Mouse (Mus musculus): Measurements from ENCODE around the gene Rae1.

The Rae1 gene

GRCm38 (mm10) chr2:173044198-173044970 lies 44.5 kb downstream of the Rae1 start:
- in situ Hi-C loops (cut with MboI, MseI): no loop called here

GRCm38 (mm10) chr2:173046582-173047297 lies 46.8 kb downstream of the Rae1 start:
- in situ Hi-C loops (cut with MboI, MseI): no loop called here

GRCm38 (mm10) chr2:173047471-173047870 lies 47.6 kb downstream of the Rae1 start:
- in situ Hi-C loops (cut with MboI, MseI): no loop called here

GRCm38 (mm10) chr2:173048041-173048745 lies 48.3 kb downstream of the Rae1 start:
- in situ Hi-C loops (cut with MboI, MseI): no loop called here

- in situ Hi-C loops (cut with MboI, MseI): no loop called here
Measured at GRCm38 (mm10) chr2:173049231-173049630, 49.3 kb downstream of the Rae1 start.

GRCm38 (mm10) chr2:173049817-173050216 lies 49.9 kb downstream of the Rae1 start:
- in situ Hi-C loops (cut with MboI, MseI): no loop called here

- in situ Hi-C loops (cut with MboI, MseI): no loop called here
Measured at GRCm38 (mm10) chr2:173050604-173051382, 50.9 kb downstream of the Rae1 start.

GRCm38 (mm10) chr2:173052881-173053280 lies 53.0 kb downstream of the Rae1 start:
- in situ Hi-C loops (cut with MboI, MseI): no loop called here

GRCm38 (mm10) chr2:173053846-173054245 lies 53.9 kb downstream of the Rae1 start:
- in situ Hi-C loops (cut with MboI, MseI): no loop called here

GRCm38 (mm10) chr2:173056303-173056881 lies 56.5 kb downstream of the Rae1 start:
- in situ Hi-C loops (cut with MboI, MseI): no loop called here

GRCm38 (mm10) chr2:173056882-173057315 lies 57.0 kb downstream of the Rae1 start:
- in situ Hi-C loops (cut with MboI, MseI): no loop called here

GRCm38 (mm10) chr2:173057623-173058022 lies 57.7 kb downstream of the Rae1 start:
- in situ Hi-C loops (cut with MboI, MseI): no loop called here

- in situ Hi-C loops (cut with MboI, MseI): no loop called here
Measured at GRCm38 (mm10) chr2:173058263-173058662, 58.3 kb downstream of the Rae1 start.

- in situ Hi-C loops (cut with MboI, MseI): no loop called here
Measured at GRCm38 (mm10) chr2:173060450-173060849, 60.5 kb downstream of the Rae1 start.

GRCm38 (mm10) chr2:173061443-173062351 lies 61.8 kb downstream of the Rae1 start:
- in situ Hi-C loops (cut with MboI, MseI): no loop called here

- in situ Hi-C loops (cut with MboI, MseI): no loop called here
Measured at GRCm38 (mm10) chr2:173063219-173063618, 63.3 kb downstream of the Rae1 start.

- in situ Hi-C loops (cut with MboI, MseI): no loop called here
Measured at GRCm38 (mm10) chr2:173064864-173065263, 64.9 kb downstream of the Rae1 start.
